Mouse (Mus musculus) kidney, adult 11 months (tissue): Measurements from ENCODE around the gene BC067074.
A peak's percentile ranks its signal among the peaks of the same experiment; 100 is the strongest.
"Not testable (repeated sequence)": the region's sequence is repeated elsewhere in the genome, so short reads cannot be mapped to it uniquely, and the experiment has no call there.

Source experiments
- DNase-seq: peaks from one replicate; pipeline ENCODE4 v3.0.0; 2022

BC067074 gene

DNA sequence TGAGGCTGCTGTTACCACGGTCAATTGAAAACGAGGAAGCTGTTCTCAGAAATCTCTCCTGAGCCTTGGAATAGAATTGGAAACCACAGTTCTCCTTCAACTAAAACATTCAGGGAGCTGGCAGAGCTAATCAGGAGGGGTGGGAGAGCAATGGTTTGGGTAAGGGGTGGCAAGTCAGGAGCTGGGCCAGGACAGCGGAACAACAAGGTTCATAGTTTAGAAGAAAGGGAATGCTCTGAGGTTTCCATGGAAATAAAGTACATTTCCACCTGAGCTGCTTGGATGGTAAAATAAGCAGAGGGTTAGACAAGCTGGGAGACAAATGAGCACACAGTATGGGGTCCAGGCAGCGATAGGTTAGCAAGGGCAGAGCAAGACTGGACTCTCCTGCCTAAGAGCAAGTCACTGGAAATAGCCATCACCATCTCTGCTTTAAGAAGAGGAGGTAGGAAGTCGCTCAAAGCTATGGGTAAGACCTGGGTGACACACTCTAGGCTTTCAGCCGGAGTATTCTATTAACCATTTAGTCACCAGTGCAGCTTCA lies 86.9 kb downstream of the BC067074 start:
- no peak for DNase-seq

DNA sequence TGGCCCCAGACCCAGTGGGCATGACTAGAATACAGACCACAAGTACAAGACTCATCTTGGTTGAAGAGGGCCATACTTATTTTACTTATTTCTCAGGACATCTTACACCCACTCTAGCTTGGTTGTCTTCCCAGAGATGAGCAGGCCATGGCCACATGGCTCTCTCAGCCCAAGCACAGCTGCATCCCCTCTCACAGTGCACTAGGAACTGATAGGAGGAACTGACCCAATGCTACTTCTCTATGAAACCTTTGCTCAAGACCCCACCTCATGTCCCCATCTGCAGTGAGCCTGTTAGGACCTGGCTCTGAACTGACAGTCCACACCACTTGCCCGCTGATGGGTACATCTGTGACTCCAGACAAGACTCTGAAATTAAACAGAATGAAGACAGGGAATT lies 88.8 kb downstream of the BC067074 start:
- DNase-seq: no peak

DNA sequence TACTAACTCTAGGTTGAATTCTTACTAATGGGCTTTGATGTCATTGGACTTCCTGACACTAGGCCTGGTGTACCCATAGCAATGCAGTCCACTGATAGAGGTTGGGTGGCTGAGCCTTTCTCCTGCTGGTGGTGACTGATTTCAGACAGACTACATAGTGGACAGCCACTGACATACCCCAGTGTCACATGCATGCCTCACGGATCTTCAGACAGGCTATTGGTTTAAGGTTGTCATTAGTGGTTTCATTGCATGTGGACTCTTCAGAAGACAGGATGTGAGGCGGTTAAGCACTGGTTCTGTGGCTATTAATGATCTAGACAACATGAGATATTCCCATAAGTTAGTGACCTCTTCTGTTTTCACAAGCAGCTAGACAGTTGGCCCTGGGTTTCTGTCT lies 89.2 kb downstream of the BC067074 start:
- no peak for DNase-seq

DNA sequence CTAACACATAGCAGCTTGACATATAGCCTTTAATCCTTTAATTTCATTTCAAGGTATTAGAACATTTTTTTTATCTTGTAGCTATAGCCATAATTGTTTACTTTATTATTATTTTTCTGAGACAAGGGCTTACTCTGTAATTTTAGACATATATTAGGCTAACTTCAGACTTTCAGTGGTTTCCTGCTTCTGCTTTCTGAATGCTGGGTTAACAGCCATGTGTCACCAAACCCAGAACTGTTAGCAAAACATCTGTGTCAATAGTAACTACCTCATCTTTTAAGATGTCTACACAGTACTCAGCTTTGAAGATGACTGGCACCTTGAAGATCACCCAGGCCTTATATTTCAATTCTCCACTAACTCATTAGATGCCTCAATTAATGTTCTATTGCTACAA lies 89.8 kb downstream of the BC067074 start:
- DNase-seq: not testable (repeated sequence)

DNA sequence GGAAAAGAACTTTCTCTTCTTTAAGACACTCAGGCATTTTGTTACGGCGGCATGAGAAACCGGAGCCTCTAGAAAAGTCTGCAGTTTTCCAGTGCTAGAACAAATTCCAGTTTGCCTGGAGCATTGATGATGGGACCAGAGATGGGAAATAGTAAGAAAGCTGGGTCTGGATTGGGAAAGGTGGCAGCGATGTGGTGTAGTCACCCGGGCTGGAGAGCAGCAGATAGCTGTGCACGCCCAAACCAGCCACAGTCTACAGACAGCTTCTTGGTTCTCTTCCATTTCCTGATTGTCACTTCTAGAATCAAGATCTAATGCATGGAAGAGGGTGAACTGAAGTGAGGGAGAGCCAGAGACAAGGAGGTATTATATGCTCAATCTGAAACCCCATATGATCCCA lies 100.4 kb downstream of the BC067074 start:
- DNase-seq: no peak

DNA sequence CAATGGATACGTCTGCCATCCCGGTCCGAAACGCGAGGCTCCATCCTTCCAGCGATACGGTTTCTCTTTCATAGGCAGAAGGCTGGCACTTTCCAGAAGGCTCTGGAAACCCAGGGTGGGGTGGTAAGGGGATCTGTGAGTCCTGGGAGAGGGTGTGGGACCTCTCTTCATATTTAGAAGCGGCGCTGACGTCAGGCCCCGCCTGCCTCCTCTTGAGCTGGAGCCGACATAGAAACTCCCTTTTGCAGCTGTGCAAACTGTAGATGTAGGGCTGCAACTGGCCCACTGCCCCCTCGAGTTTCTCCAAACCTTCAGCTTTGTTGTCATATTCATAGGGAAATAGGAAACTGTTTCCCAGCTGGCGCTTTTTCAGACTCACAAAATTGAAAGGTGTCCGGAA lies 101.6 kb downstream of the BC067074 start:
- DNase-seq: no peak

DNA sequence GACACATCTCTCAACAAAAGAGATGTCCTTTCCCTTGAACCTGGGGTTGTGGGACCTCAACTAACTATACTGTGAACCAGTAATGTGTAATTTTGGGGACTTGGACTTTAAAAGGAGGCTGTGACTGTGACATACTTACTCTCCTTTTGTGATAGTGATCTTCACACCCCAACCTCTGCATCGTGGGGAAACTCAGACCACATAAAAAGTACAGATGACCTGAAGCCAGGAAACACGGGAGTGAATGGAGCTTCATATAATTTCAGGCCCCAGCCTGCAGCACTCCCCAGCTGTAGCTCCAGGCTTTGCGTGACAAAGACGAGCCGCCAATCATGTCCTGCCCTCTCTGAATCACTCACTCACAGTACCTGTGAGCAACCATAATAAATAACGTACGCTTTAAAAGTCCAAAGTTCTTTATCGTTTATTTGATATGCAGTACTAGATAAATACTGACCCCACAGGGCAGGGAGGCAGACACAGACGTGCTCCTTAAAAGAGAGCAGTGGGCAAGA lies 104.1 kb downstream of the BC067074 start:
- no peak for DNase-seq

DNA sequence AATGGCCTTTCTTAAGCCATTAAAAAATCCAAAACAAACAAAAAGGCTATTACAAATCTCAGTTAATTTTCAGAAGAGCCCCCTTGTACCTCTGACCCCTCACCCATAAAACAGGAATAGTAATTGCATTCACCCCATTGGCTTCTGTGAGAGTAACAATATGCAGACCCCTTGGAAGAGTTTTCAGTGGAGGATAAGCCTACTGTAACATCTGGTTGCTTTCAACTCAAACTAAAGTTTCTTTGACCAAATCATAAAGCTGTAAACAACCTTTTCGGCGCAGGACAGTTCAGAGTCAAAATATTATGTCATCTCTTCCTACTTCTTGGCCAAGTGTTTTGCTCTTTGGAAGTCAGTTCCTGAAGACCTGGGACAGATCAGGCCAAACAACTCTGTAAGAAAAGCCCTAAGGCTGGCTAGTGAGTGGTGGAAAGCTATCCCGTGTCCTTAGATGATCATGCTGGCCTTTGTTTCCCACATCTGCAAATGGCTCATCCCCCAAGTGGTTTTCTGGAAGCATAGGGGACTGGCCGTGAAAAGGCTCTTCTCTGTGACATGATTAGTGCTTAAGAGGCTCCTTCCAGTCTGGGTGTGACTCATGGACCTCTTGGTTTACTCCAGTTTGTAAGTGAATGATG lies 108.5 kb downstream of the BC067074 start:
- no peak for DNase-seq

DNA sequence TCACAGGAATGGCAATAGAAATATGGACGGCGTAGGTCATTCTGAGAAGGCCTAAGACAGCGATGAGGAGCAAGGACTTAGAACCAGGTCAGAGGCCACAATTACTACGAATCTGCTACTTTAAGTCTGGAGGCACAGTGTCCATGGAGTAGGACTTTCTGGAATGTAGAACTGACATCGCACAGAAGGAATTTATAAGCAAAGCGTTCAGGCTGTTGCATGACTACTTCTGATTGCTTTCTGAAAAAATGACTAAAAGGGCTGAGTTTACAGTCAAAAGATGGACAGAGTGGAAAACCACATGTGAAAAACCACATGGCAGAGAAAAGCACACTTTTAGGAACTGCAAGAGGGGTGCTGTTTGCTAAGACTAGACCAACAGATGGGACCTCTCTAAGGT lies 110.7 kb downstream of the BC067074 start:
- DNase-seq: no peak

DNA sequence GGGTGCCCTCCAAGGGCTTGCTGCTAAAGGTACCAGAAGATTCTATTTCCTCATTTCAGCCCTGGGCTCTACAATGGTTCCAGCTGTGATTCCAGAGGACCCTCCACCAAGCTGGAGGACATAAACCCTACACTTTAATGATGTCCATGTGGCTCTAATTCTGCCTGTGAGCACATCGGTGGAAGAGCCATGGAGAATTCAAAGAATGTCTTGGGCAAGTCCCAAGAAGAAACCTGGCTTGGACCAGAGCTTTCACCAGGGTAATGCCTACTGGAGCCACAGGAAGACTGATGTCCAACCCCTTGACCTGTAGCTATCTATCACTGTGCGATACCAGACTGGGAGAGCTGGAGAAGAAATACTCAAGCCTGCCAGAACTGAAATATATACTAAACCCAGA lies 111.2 kb downstream of the BC067074 start:
- no peak for DNase-seq

DNA sequence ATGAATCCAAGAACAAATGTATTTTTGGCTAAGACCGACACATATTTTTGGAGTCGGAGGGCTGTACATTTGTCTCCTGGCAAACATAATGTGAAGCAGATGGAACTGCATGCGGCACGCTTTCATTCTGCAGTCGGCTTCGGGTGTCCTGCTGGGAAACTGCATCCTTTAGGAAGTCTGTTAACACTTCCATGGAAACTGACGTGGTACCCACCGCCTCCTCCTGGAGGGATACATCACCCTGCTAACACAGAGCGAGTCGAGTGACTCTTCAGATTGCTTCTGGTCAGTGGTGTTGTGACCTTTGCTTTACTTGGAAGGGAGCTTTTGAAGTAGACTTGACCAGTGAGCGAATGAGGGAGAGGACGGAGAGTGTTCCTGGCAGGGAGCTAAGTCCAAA lies 117.0 kb downstream of the BC067074 start:
- DNase-seq: peak; percentile 15

DNA sequence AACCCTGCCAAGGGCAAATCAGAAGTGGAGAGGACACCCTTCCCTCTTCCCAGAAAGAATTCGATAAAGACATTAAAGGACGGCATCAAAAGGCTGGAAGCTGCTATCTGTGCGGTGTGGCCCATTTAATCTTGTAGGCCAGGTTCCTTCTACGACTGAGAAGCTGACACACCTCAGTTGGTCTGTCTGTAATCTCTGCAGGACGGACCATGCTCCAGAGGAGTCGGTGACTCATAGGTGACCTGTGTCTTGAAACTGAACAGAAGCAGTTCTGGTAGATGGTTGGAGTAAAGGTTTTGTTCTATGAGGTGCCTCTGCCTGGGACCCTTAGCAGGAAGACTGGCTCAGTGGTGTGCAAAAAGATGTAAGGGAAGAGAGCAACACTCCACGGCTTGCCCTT lies 122.6 kb downstream of the BC067074 start:
- DNase-seq: no peak

DNA sequence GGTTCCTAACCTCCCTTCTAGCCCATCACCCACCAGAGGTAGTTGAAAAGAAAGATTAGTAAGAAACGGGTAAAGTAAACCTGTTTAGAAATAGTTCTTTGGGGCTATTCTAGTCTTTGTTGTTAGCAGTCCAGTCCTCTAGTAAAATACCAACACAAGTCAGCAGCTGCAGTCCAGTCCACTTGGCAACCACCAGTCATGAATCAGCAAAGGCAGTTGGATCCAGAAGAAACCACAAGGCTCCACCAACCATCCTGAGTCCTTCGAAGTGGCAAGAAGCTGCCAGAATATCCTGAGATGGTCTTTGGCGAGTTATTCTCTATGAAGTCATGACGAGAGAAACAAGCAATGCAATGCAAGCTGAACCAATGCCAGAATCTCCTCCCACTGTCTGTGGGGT lies 124.0 kb downstream of the BC067074 start:
- no peak for DNase-seq

DNA sequence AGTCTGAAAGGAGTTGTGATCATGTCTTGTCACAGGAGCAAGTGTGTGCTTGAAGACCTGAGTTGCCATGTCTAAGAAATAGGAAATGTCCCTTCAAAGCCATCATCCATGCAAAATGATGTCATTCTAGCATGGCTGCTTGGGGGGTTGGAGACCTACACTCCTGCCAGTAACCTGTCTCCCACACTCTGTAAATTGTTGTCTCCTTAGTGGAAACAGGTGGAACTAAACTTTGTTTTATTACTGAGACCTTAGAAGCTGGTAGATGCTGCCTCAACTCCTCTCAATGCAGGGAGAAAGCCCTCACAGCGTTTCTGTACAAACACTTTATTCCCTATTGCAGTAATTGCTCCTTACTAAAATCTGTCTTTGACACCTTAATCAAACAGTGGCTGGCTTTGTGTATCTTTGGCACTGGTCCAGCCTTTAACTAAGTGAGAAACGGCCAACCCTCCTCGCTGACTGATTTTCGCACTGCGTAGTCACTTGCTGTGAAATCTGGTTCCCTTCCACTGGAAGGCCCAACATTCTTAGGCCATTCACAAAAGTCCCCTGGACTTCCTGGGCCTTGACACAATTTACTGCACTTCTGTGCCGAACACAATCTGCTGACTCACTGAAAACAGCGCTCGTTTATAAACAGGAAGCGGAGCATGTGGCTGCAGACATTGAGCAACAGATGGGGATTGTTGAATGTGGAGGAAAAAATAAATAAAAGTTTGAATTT lies 125.0 kb downstream of the BC067074 start:
- peak; percentile 48 for DNase-seq

DNA sequence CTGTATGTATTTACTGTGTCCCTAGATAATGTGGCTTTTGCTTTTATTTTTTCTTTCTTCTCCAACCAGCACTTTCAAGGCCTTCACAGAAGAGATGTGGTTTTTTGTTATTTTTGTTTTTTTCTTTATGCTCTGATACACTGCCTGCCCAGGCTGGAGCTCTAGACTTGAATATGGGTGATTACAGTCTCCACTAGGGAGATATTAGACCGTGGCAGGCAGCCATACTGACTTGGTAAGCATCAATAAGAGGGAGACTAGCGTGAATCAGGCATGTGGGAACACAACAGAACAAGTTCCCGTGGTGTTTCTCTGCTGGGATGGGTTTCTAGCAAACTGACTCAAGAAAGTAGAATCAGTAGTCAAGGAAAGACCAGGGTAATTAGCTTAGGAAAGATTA lies 125.7 kb downstream of the BC067074 start:
- no peak for DNase-seq

DNA sequence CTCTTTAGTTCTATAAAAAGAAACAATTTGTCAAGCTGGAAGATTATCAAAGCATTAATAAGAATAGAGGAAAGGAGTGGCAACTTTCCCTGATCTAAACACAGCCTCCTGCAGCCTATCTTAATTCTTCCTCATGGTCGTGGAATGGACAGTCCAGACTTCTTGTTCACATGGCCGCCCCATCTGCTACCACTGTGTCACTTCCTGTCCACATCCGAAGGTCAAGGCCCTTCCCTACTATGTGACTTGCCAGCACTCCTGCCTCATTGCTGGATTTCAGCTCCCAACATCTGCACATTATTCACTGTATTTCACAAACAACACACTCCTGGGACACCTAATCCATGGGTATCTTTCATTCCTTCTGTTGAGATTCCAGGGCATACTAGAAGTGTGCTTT lies 128.5 kb downstream of the BC067074 start:
- DNase-seq: no peak

DNA sequence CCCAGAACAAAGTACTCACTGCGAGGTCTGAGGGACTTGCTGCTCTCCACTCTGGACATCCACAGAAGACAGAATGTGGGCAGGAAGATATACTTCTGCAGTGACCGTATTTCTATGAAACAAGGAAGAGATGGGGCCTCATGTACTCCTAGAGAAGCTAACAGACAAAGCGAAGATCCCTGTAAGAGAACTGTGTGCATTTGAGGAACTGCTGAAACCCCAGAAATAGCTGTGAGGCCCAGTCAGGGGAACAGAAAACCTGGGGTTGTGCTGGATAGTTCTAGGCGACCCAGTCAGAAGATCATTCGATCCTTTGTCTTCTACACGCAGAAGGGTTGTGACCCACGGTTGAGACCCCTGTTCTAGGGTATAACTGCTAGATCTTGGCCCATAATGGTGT lies 130.9 kb downstream of the BC067074 start:
- no peak for DNase-seq

DNA sequence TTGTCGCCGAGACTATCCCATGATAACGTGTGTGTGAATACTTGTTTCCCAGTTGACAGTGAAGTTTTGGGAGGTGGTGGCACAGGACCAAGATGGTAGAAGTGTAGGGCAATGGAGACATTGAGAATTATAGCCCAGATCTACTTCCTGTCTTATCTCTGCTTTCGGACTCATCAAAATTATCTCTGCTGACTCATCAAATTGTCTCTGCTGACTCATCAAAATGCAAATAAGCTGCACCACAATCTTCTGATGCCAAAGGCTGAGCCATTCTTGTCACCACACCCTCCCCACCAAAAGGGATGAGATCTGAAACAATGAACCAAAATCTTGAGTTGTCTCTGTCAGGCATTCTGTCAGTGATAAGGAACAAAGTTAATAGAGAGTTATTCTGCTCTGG lies 132.9 kb downstream of the BC067074 start:
- DNase-seq: no peak
